Mouse (Mus musculus) CH12.LX (cell line): ENCODE measurements around the gene Rnf181. TPM values are rescaled to one million over a fixed set of nuclear protein-coding genes. Genes with fewer than 3 reads are reported as not detected.
A peak's percentile ranks its signal among the peaks of the same experiment; 100 is the strongest.

Source experiments
- DNase-seq: peaks from one replicate; pipeline ENCODE4 v3.0.0-alpha.2; 2013; ENCODE audit errors: extremely low read depth
- H3K27ac ChIP-seq: 2 replicates; pipeline ENCODE4 v1.5.1; 2012; ENCODE audit warnings: low read depth, mild to moderate bottlenecking, control low read depth, moderate library complexity; ENCODE audit not compliant: insufficient read depth
- H3K27me3 ChIP-seq: replicated peaks from 2 replicates; pipeline ENCODE3; 2012; ENCODE audit warnings: inconsistent platforms
- H3K36me3 ChIP-seq, 2 experiments: replicated peaks in 1 of 2; 2 replicates each; pipeline versions ENCODE3 to v1.6.1; 2012; ENCODE audit warnings: inconsistent platforms in 1 of 2, low read length in 1 of 2, mild to moderate bottlenecking in 1 of 2, mixed read lengths in 1 of 2, moderate library complexity in 1 of 2; ENCODE audit not compliant: control insufficient read depth in 1 of 2, insufficient read depth in 1 of 2
- H3K4me1 ChIP-seq, 2 experiments: 2 replicates each; pipeline ENCODE4 v1.6.1; 2012; ENCODE audit warnings: inconsistent platforms in 1 of 2, moderate library complexity in 1 of 2; ENCODE audit not compliant: insufficient read depth in 2 of 2, control insufficient read depth in 1 of 2
- H3K4me2 ChIP-seq: 2 replicates; pipeline ENCODE4 v1.6.1; 2012; ENCODE audit warnings: low read depth, mild to moderate bottlenecking, control low read depth; ENCODE audit not compliant: poor library complexity, insufficient read depth, severe bottlenecking
- H3K4me3 ChIP-seq, 3 experiments: fragments of 150-350 bp in 1 of 3; sonication (generic) in 1 of 3; replicated peaks in 1 of 3; 2 replicates each; pipeline versions ENCODE3 to v1.5.1; 2011 to 2012; ENCODE audit warnings: low read depth in 2 of 3, low read length in 2 of 3, mild to moderate bottlenecking in 2 of 3, moderate library complexity in 2 of 3, control low read depth in 1 of 3, improper control_type of control experiment in 1 of 3, inconsistent platforms in 1 of 3, mixed read lengths in 1 of 3; ENCODE audit not compliant: poor library complexity in 1 of 3
- H3K79me2 ChIP-seq: replicated peaks from 2 replicates; pipeline ENCODE4 v1.6.1; 2012; ENCODE audit warnings: mild to moderate bottlenecking, moderate library complexity; ENCODE audit not compliant: control insufficient read depth, poor library complexity, insufficient read depth, severe bottlenecking; ENCODE audit errors: extremely low read depth
- H3K9ac ChIP-seq: 2 replicates; pipeline ENCODE4 v1.6.1; 2012; ENCODE audit warnings: low read depth, mild to moderate bottlenecking, control low read depth, moderate library complexity; ENCODE audit not compliant: insufficient read depth
- H3K9me3 ChIP-seq: replicated peaks from 2 replicates; pipeline ENCODE3; 2012; ENCODE audit warnings: low read length, inconsistent platforms, mixed read lengths
- CHD1 ChIP-seq: IDR thresholded peaks from 2 replicates; pipeline ENCODE4 v1.6.1; 2012; ENCODE audit warnings: low read depth, low read length, improper control_type of control experiment, inconsistent platforms
- CHD2 ChIP-seq: IDR thresholded peaks from 2 replicates; pipeline ENCODE4 v1.6.1; 2011; ENCODE audit warnings: low read length, improper control_type of control experiment
- CTCF ChIP-seq, 2 experiments: IDR thresholded peaks in 1 of 2; conservative IDR thresholded peaks in 1 of 2; 2 replicates each; pipeline ENCODE4 v1.5.1; 2011 to 2012; ENCODE audit warnings: low read depth in 2 of 2, low read length in 2 of 2, improper control_type of control experiment in 1 of 2, inconsistent platforms in 1 of 2, mild to moderate bottlenecking in 1 of 2, moderate library complexity in 1 of 2
- E2F4 ChIP-seq: IDR thresholded peaks from 2 replicates; pipeline ENCODE4 v1.6.1; 2011; ENCODE audit warnings: low read depth, low read length, improper control_type of control experiment; ENCODE audit not compliant: insufficient replicate concordance
- ELF1 ChIP-seq: IDR thresholded peaks from 2 replicates; pipeline ENCODE4 v1.6.1; 2014; ENCODE audit warnings: low read depth, mild to moderate bottlenecking, inconsistent platforms, low read length, improper control_type of control experiment
- EP300 ChIP-seq: IDR thresholded peaks from 2 replicates; pipeline ENCODE4 v1.6.1; 2011; ENCODE audit warnings: low read length, improper control_type of control experiment
- GABPA ChIP-seq: IDR thresholded peaks from 2 replicates; pipeline ENCODE4 v1.6.1; 2012; ENCODE audit warnings: low read depth, low read length, improper control_type of control experiment, inconsistent platforms; ENCODE audit not compliant: insufficient replicate concordance
- HCFC1 ChIP-seq: IDR thresholded peaks from 2 replicates; pipeline ENCODE4 v1.6.1; 2012; ENCODE audit warnings: low read depth, mild to moderate bottlenecking, inconsistent platforms, low read length, improper control_type of control experiment
- IRF4 ChIP-seq: IDR thresholded peaks from 2 replicates; pipeline ENCODE4 v1.6.1; 2014; ENCODE audit warnings: low read depth, mild to moderate bottlenecking, inconsistent platforms, low read length, improper control_type of control experiment
- MAFK ChIP-seq: IDR thresholded peaks from 2 replicates; pipeline ENCODE4 v1.6.1; 2011; ENCODE audit warnings: low read length, improper control_type of control experiment; ENCODE audit not compliant: insufficient replicate concordance
- MAX ChIP-seq: IDR thresholded peaks from 2 replicates; pipeline ENCODE4 v1.6.1; 2011; ENCODE audit warnings: low read length, improper control_type of control experiment
- MAZ ChIP-seq: IDR thresholded peaks from 2 replicates; pipeline ENCODE4 v1.6.1; 2012; ENCODE audit warnings: low read depth, mild to moderate bottlenecking, inconsistent platforms, low read length, improper control_type of control experiment, moderate library complexity
- MEF2A ChIP-seq: IDR thresholded peaks from 2 replicates; pipeline ENCODE4 v1.6.1; 2014; ENCODE audit warnings: low read depth, mild to moderate bottlenecking, inconsistent platforms, low read length, improper control_type of control experiment, borderline replicate concordance
- MXI1 ChIP-seq: IDR thresholded peaks from 2 replicates; pipeline ENCODE4 v1.6.1; 2011; ENCODE audit warnings: mild to moderate bottlenecking, low read depth, low read length, improper control_type of control experiment
- POLR2A ChIP-seq: IDR thresholded peaks from 2 replicates; pipeline ENCODE4 v1.6.1; 2011; ENCODE audit warnings: low read depth, mild to moderate bottlenecking, improper control_type of control experiment, low read length
- RAD21 ChIP-seq: IDR thresholded peaks from 2 replicates; pipeline ENCODE4 v1.6.1; 2011; ENCODE audit warnings: low read depth, mild to moderate bottlenecking, low read length, improper control_type of control experiment, moderate library complexity
- RCOR1 ChIP-seq: conservative IDR thresholded peaks from 2 replicates; pipeline ENCODE4 v1.6.1; 2012; ENCODE audit warnings: low read depth, mild to moderate bottlenecking, inconsistent platforms, low read length, improper control_type of control experiment
- SIN3A ChIP-seq: IDR thresholded peaks from 2 replicates; pipeline ENCODE4 v1.6.1; 2012; ENCODE audit warnings: low read length, improper control_type of control experiment, inconsistent platforms
- SMC3 ChIP-seq: IDR thresholded peaks from 2 replicates; pipeline ENCODE4 v1.6.1; 2011; ENCODE audit warnings: low read depth, low read length, improper control_type of control experiment
- TBP ChIP-seq: conservative IDR thresholded peaks from 2 replicates; pipeline ENCODE4 v1.6.1; 2011; ENCODE audit warnings: low read depth, low read length, improper control_type of control experiment
- USF2 ChIP-seq: conservative IDR thresholded peaks from 2 replicates; pipeline ENCODE4 v1.6.1; 2011; ENCODE audit warnings: low read depth, low read length, improper control_type of control experiment
- ZC3H11A ChIP-seq: IDR thresholded peaks from 2 replicates; pipeline ENCODE4 v1.6.1; 2012; ENCODE audit warnings: low read depth, mild to moderate bottlenecking, inconsistent platforms, low read length, improper control_type of control experiment
- ZNF384 ChIP-seq: IDR thresholded peaks from 2 replicates; pipeline ENCODE4 v1.6.1; 2012; ENCODE audit warnings: low read depth, low read length, improper control_type of control experiment, inconsistent platforms
- dilution Hi-C: fragments of 300-500 bp; cut with MboI; formaldehyde crosslinking; loops from 2 replicates; pipeline ENCODE4 v1.14.3; 2020; ENCODE audit warnings: low sequenced_read_pairs; ENCODE audit not compliant: extremely low pct_unique_long_range_greater_than_20kb, extremely low pct_ligation_motif_present
- in situ Hi-C: fragments of 300-500 bp; cut with MboI; formaldehyde crosslinking; loops from 3 replicates; pipeline ENCODE4 v1.14.3; 2019; ENCODE audit warnings: low sequenced_read_pairs, low pct_ligation_motif_present, low pct_unique_long_range_greater_than_20kb, mixed read lengths
- polyA plus RNA-seq: library from polyadenylated mRNA; unstranded; fragments of >175 nt; gene quantifications from 2 replicates; pipeline ENCODE4 v1.2.1, GENCODE M21; 2012; ENCODE audit warnings: low read depth; ENCODE audit not compliant: insufficient read length
- total RNA-seq, 2 experiments: library from RNA; depleted of rRNA; stranded (reverse); fragments of 300-350 nt in 1 of 2; fragments of >200 nt in 1 of 2; gene quantifications; 2 replicates each; pipeline ENCODE4 v1.2.3; 2012 to 2014

The Rnf181 gene
- total and polyA plus RNA-seq, 3 experiments: 63.2 to 88.7 (median 83.2) TPM

DNA sequence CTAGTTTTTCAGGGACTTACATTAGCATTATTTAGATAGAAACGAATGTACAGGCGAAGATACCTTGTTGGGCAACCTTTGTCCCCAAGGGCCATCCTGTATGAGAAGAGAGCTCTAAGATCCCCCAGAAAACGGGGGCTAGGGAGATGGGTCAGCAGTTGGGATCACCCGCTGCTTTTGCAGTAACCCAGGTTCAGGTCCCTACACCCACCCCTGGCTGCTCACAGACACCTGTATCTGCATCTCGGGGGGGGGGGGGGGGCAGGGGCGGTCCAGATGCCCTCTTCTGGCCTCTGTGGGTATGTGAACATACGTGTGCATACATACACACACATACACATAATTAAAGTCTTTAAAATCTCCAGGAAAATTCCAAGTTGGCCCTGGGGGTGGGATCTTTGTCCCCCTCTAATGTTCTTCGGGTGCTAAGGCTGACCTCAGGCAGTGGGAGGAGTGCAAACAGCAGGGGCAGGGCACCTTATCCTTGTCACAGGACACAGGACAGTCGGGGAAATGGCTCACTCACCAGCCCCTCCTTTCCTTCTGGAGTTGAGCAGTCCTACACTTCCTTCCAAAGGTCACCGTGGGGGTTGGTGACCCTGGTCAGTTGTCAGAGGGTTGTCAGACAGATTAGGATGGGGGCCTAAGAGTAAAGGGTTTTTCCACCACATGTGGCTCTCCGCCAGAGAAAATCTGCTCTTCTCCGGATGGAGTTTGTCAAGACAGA is 24.2 kb upstream of the Rnf181 start:
- dilution Hi-C loops (no loop called here), in situ Hi-C loops (no loop called here)
- H3K4me2 ChIP-seq: peak overlapping the region; percentile 69; the same call in 1 of the 2 replicates
- H3K27ac ChIP-seq: no peak overlapping the region
- no peak for DNase-seq
- H3K4me3 ChIP-seq: peak overlapping the region in 2 of 3 experiments; percentile 71 to 74
- 0 out of 2 replicates have a peak overlapping the region, but pooled peaks have one; percentile 89 for H3K9ac ChIP-seq
- H3K9me3 ChIP-seq: peaks cover 2% of the 10 kb centered on the region
- peaks cover 2 to 26% of the 10 kb centered on the region in 2 experiments for H3K36me3 ChIP-seq
- H3K27me3 ChIP-seq: no peaks in the 10 kb centered on the region
- peaks cover 9 to 23% of the 10 kb centered on the region in 2 experiments for H3K4me1 ChIP-seq
- H3K79me2 ChIP-seq: no peaks in the 10 kb centered on the region
- TF ChIP-seq MAFK: no peak
- no peak for TF ChIP-seq ZNF384
- TF ChIP-seq MEF2A: no peak
- TF ChIP-seq ZC3H11A: no peak
- no peak for TF ChIP-seq SMC3
- no peak for TF ChIP-seq E2F4
- TF ChIP-seq RAD21: no peak
- no peak for TF ChIP-seq EP300
- TF ChIP-seq MAX: no peak
- no peak for TF ChIP-seq MXI1
- TF ChIP-seq GABPA: no peak

- H3K36me3 ChIP-seq: peaks cover 5 to 34% of the 10 kb centered on the region in 2 experiments
- H3K4me1 ChIP-seq: peaks cover 9 to 23% of the 10 kb centered on the region in 2 experiments
- H3K27me3 ChIP-seq: no peaks in the 10 kb centered on the region
- peak within 1 kb of the TSS; percentile 69 for H3K4me2 ChIP-seq
- H3K9ac ChIP-seq: peak within 1 kb of the TSS; percentile 89
- in situ Hi-C loops (no loop called here), dilution Hi-C loops (no loop called here)
- peak within 1 kb of the TSS; percentile 37 for H3K27ac ChIP-seq
- peak; percentile 59 for DNase-seq
- no peaks in the 10 kb centered on the region for H3K79me2 ChIP-seq
- peak within 1 kb of the TSS; percentile 71 to 75 (median 74) for H3K4me3 ChIP-seq
- H3K9me3 ChIP-seq: peaks cover 2% of the 10 kb centered on the region
- TF ChIP-seq POLR2A (peak; percentile 67), MXI1 (peak; percentile 39; the same call in 1 of the 2 replicates), CTCF (conservative IDR thresholded peaks at IDR 0.05 in 1 of 2, IDR thresholded peaks at IDR 0.05 in 1 of 2; ENCODE audit: low read depth in 2 of 2, low read length in 2 of 2) (0 out of 4 replicates have a peak, but pooled peaks of 1 of the 2 experiments have one; percentile 24), MAZ (0 out of 2 replicates have a peak, but pooled peaks have one; percentile 7), RAD21 (peak; percentile 7), IRF4 (peak; percentile 27; the same call in 1 of the 2 replicates), ELF1 (peak; percentile 77), TBP (peak; percentile 36; the same call in 1 of the 2 replicates), USF2 (no peak), HCFC1 (peak; percentile 7), CHD2 (peak; percentile 52), SMC3 (no peak), GABPA (no peak), MAFK (0 out of 2 replicates have a peak, but pooled peaks have one; percentile 11), CHD1 (no peak), RCOR1 (0 out of 2 replicates have a peak, but pooled peaks have one; percentile 8), SIN3A (peak; percentile 79)
- TF ChIP-seq, all 38 proteins: peak for 13
These were observed 23.4 kb upstream of the Rnf181 start, which contains the start of gene Vamp8 for GRCm38 (mm10) chr6:72389941-72390771. Gene Vamp8 (minus strand): TSS chr6:72390703.
